Comparison of ENCODE assay signal across 13 mouse cellular contexts in the genomic region with DNA sequence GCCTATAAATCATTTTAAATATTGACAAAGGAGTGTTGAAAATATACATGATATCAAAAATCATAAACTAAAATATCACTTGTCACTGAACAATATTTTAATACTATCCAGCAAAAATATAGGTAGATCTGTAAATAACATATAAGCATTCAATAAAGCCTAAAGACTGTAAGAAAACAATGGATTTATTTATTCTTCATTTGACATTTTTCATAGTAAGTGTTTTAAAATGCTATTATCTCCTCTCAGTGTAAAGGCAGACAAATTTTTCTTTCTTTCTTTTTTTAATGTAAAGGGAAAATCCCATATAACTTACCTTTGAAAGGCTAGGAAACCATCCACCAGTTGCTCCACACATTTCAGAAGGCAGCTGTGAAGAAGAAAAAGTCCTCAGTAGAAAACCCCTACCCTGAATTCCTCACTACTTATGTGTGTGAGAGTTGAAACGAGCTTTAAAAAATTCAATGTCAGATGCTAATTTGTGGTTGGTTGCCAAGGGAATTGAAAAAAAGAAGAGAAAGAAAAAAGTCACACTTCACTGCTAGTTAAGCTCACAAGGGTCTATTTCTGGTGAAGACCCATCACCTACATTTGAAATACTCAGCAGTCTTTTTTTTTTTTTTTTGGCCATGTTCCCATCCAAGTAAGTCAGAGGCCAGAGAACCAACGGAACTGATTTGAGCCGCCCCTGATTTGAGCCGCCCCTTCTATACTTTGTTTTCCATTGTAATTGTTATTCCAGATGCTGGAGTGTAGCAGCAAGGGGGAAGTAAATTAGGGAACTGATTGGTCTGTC. TPM values are rescaled to one million over a fixed set of nuclear protein-coding genes. Genes with fewer than 3 reads are reported as not detected.
DNase-seq lines count a peak whose midpoint lies in the region; ATAC-seq and TF ChIP-seq lines count a peak whose summit lies in the region.
"Had no signal": no experiment of that assay in that cellular context is flagged by ENCODE, and none has a peak within 500 bp of the region (broad histone marks: within the 10 kb centered on the region; RNA-seq: fewer than 3 reads in every experiment).

No protein-coding gene starts in this region.

- H3K27me3 ChIP-seq in heart, adult 2 months (ENCODE audit: control insufficient read depth, insufficient read depth, low read length) = no peaks in the 10 kb centered on the region
- no peaks in the 10 kb centered on the region for H3K27me3 ChIP-seq in lung, embryonic 14.5 days (ENCODE audit: insufficient read depth, low read length)
- H3K27me3 ChIP-seq: embryonic facial prominence, embryonic 15.5 days; midbrain, embryonic 12.5 days; stomach, embryonic 15.5 days had no signal

- TF ChIP-seq CTCF in heart, adult 2 months (IDR thresholded peaks at IDR 0.05) = no peak
- no peak for TF ChIP-seq CTCF in lung, embryonic 14.5 days (IDR thresholded peaks at IDR 0.05; ENCODE audit: low read depth)
- TF ChIP-seq CTCF in lung, adult 2 months (IDR thresholded peaks at IDR 0.05; ENCODE audit: insufficient read depth, low read length) = no peak

- peak overlapping the region; percentile 45; the same call in 1 of the 2 replicates for H3K9ac ChIP-seq in heart, adult 2 months (ENCODE audit: low read depth, low read length)
- no peak overlapping the region for H3K9ac ChIP-seq in lung, embryonic 14.5 days
- H3K9ac ChIP-seq: embryonic facial prominence, embryonic 15.5 days; midbrain, embryonic 12.5 days; stomach, embryonic 15.5 days had no signal

- peaks cover 6% of the 10 kb centered on the region; the same call in 1 of the 2 replicates for H3K79me2 ChIP-seq in heart, adult 2 months (replicated peaks; ENCODE audit: control insufficient read depth, insufficient read depth, low read length)

- H3K4me3 ChIP-seq in heart, adult 2 months = peak overlapping the region; percentile 47
- H3K4me3 ChIP-seq in lung, embryonic 14.5 days (ENCODE audit: low read depth, low read length) = no peak overlapping the region
- H3K4me3 ChIP-seq in lung, adult 2 months (replicated peaks; ENCODE audit: extremely low read depth, low read depth, low read length) = no peak overlapping the region
- H3K4me3 ChIP-seq in brown adipose tissue, adult 24 weeks (ENCODE audit: insufficient read depth, low read depth, low read length) = 0 out of 2 replicates have a peak overlapping the region, but pooled peaks have one; percentile 18
- H3K4me3 ChIP-seq: embryonic facial prominence, embryonic 15.5 days; midbrain, embryonic 12.5 days; stomach, embryonic 15.5 days had no signal

- under 1% methylated on average over 4 of the region's 4 CpGs for WGBS in heart, adult 2 months
- 24% methylated on average over 4 of the region's 4 CpGs for WGBS in lung, embryonic 14.5 days
- WGBS in lung, adult 2 months = 9% methylated on average over 4 of the region's 4 CpGs

- TF ChIP-seq EP300 in heart, adult 2 months (IDR thresholded peaks at IDR 0.05; ENCODE audit: insufficient read depth, low read depth, low read length) = peak; percentile 67; the same call in 1 of the 2 replicates

- peaks cover 11% of the 10 kb centered on the region for H3K4me1 ChIP-seq in heart, adult 2 months (ENCODE audit: control insufficient read depth, insufficient read depth, low read length)
- H3K4me1 ChIP-seq in lung, embryonic 14.5 days (ENCODE audit: insufficient read depth) = no peaks in the 10 kb centered on the region
- H3K4me1 ChIP-seq in lung, adult 2 months (ENCODE audit: control insufficient read depth, insufficient read depth, low read length) = peaks cover 16% of the 10 kb centered on the region
- peaks cover 10% of the 10 kb centered on the region for H3K4me1 ChIP-seq in brown adipose tissue, adult 24 weeks (ENCODE audit: control insufficient read depth, insufficient read depth, insufficient read length, low read length)
- H3K4me1 ChIP-seq: embryonic facial prominence, embryonic 15.5 days; midbrain, embryonic 12.5 days; stomach, embryonic 15.5 days had no signal

- intact Hi-C loops in heart, adult 2 months (cut with DNase I) = loop anchor here (1.0 to 2.0 kb wide), 3 partner anchors 41 to 103 kb away; no protein-coding TSS in a partner anchor
- intact Hi-C loops in heart, postnatal 14 days (cut with DNase I) = loop anchor here (5.0 kb wide), 1 partner anchor 42 kb away; no protein-coding TSS in a partner anchor

- H3K36me3 ChIP-seq in heart, adult 2 months (ENCODE audit: control insufficient read depth, insufficient read depth, low read length) = peaks cover 50% of the 10 kb centered on the region
- no peaks in the 10 kb centered on the region for H3K36me3 ChIP-seq in lung, embryonic 14.5 days (ENCODE audit: insufficient read depth)
- H3K36me3 ChIP-seq: embryonic facial prominence, embryonic 15.5 days; midbrain, embryonic 12.5 days; stomach, embryonic 15.5 days had no signal

- DNase-seq in heart, adult 2 months = peak in 1 of 2 experiments; percentile 59
- no peak for DNase-seq in heart, postnatal 14 days
- DNase-seq in lung, embryonic 14.5 days = peak; percentile 39
- DNase-seq in lung, adult 2 months = no peak
- DNase-seq in urinary bladder, adult 18-20 months (ENCODE audit: low spot score in 2 of 2) = no peak
- DNase-seq: cerebellum, postnatal 14 days; retina, postnatal 1 day had no signal

- TF ChIP-seq POLR2A in heart, adult 2 months (IDR thresholded peaks at IDR 0.05; ENCODE audit: insufficient read depth, low read depth, low read length) = peak; percentile 58
- no peak for TF ChIP-seq POLR2A in lung, adult 2 months (IDR thresholded peaks at IDR 0.05; ENCODE audit: borderline replicate concordance, extremely low read depth, low read depth, low read length)

- H3K4me2 ChIP-seq in lung, embryonic 14.5 days = no peak overlapping the region
- H3K4me2 ChIP-seq: embryonic facial prominence, embryonic 15.5 days; midbrain, embryonic 12.5 days; stomach, embryonic 15.5 days had no signal

- no peak for ATAC-seq in lung, embryonic 14.5 days (ENCODE audit: insufficient read depth)
- 0 out of 2 replicates have a peak, but pooled peaks have one; percentile 20 for ATAC-seq in megakaryocyte progenitor cell, adult 5-6 weeks (replicated peaks; ENCODE audit: poor library complexity)
- no peak for ATAC-seq in erythroblast, adult 5-6 weeks (replicated peaks; ENCODE audit: low FRiP score, poor library complexity, severe bottlenecking)

- no peaks in the 10 kb centered on the region for H3K9me3 ChIP-seq in lung, embryonic 14.5 days (ENCODE audit: low read depth, low read length)
- H3K9me3 ChIP-seq: embryonic facial prominence, embryonic 15.5 days; midbrain, embryonic 12.5 days; stomach, embryonic 15.5 days had no signal

- H3K27ac ChIP-seq in heart, adult 2 months = peak overlapping the region; percentile 90
- H3K27ac ChIP-seq in lung, embryonic 14.5 days (ENCODE audit: low read depth) = no peak overlapping the region
- peak overlapping the region; percentile 97 for H3K27ac ChIP-seq in brown adipose tissue, adult 24 weeks (replicated peaks; ENCODE audit: low read depth, low read length)
- H3K27ac ChIP-seq: embryonic facial prominence, embryonic 15.5 days; midbrain, embryonic 12.5 days; stomach, embryonic 15.5 days had no signal

RNA-seq across cellular contexts. Expression of gene Cd36, which starts 53.1 kb away (rescaled TPM):
- 1,000 to 10,000 TPM; 1,665 to 1,999 TPM for total RNA-seq in heart, adult 2 months (2021)
- 341 and 831 TPM in 2 replicates for polyA plus RNA-seq in heart, adult 2 months (2012; rRNA removed)
- total RNA-seq in heart, postnatal 14 days (2021) = 1,000 to 10,000 TPM; 1,593 to 1,754 TPM
- polyA plus RNA-seq in lung, embryonic 14.5 days (2014; fragmentation: Nextera tagmentation; extraction: Ambion mirVana) = 7.6 and 9.7 TPM in 2 replicates
- polyA plus RNA-seq in lung, adult 2 months (2012; rRNA removed) = 154 and 256 TPM in 2 replicates
- 1,463 and 1,631 TPM in 2 replicates for polyA plus RNA-seq in brown adipose tissue, adult 24 weeks (2012; ENCODE audit: insufficient read depth, insufficient read length, missing spikeins)
- total RNA-seq in megakaryocyte progenitor cell, adult 5-6 weeks (2015) = 0.98 and 1.6 TPM in 2 replicates
- 0.92 and 2.9 TPM in 2 replicates for total RNA-seq in megakaryocyte progenitor cell, adult 5-6 weeks (2017)
- 678 and 679 TPM in 2 replicates for total RNA-seq in erythroblast, adult 5-6 weeks (2015; ENCODE audit: low replicate concordance)
- 1,468 and 1,791 TPM in 2 replicates for total RNA-seq in erythroblast, adult 5-6 weeks (2017; ENCODE audit: low replicate concordance)

Comparison
In these comparisons a context has a peak if more than half of its experiments do, and no peak if none do; other contexts are left out.
1. H3K4me3 ChIP-seq: peak in heart, adult 2 months (single experiment) and brown adipose tissue, adult 24 weeks (single experiment); none in lung, embryonic 14.5 days (single experiment) and lung, adult 2 months (single experiment).
2. RNA of gene Cd36, which starts 53.1 kb away (total RNA-seq): 1,665 to 1,999 TPM in heart, adult 2 months, 1,593 to 1,754 TPM in heart, postnatal 14 days and 678 to 1,791 TPM in erythroblast, adult 5-6 weeks; 0.92 to 2.9 TPM in megakaryocyte progenitor cell, adult 5-6 weeks; every median in the first group is over 100 times any median in the second.